Mouse (Mus musculus): ENCODE results near the gene Slc35e4. TPM values are rescaled to one million over a fixed set of nuclear protein-coding genes. Genes with fewer than 3 reads are reported as not detected.

Slc35e4 gene
- total RNA-seq, 1 experiment from 2014 or later = 2.9 TPM

DNA sequence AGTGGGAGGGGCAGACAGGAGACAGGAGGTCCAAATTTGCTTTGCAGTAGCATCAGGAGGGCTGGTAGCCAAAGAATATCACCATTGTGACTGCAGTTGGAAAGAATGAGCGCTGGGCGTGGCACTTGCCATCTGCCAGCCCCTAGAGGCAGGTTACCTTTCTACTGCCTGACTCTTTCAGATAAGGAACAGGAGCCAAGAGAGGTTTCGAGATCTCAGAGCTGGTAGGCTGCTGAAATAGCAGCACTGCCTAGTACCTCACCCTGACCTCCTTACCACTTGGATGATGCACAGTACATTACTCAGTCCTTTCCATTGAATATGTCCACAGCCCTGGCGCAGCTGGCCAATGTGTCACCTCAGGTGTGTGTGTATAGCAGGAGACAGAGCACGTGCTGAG lies 27.1 kb downstream of the Slc35e4 start:
- ATAC-seq (ENCODE audit: extremely low read depth, insufficient number of reproducible peaks, low FRiP score, poor library complexity, severe bottlenecking) = no peak

DNA sequence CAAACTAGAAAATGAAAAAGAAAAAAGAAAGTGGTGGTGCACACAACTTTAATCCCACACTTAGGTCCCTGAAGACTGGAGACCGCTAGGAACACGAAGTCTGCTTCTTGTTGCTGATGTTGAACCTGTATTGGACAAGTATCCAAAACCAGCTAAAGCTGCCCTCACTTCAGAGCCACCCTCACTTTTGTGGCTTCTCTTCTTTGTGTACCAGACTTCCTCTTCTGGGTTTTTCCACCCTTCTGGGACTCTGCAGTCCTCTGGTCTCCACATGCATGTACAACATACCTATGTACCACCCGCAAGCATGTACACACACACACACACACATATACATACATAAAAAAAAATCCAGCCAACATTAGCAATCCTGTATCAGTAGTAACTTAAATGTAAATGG lies 30.8 kb downstream of the Slc35e4 start:
- no peak for ATAC-seq (ENCODE audit: extremely low read depth, insufficient number of reproducible peaks, low FRiP score, poor library complexity, severe bottlenecking)

DNA sequence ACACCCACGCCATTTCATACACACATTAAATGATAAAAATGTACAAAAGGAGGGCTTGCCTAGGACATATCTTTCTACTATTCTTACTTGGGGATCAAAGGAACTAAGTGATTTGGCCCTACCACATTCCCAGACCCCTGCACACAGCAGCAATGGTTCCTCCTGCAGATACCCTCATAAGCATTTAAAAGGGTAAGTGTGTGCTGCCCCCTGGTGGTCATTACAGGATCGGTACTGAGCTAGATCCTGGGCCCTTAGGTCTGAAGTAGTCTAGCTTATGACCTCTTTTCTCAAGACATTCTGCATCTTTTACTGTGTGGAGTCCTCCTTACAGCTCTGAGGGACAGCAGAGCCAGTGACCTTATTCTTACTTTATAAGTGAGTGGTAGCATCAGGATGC lies 34.6 kb downstream of the Slc35e4 start:
- peak; percentile 70 for ATAC-seq (ENCODE audit: extremely low read depth, insufficient number of reproducible peaks, low FRiP score, poor library complexity, severe bottlenecking)

DNA sequence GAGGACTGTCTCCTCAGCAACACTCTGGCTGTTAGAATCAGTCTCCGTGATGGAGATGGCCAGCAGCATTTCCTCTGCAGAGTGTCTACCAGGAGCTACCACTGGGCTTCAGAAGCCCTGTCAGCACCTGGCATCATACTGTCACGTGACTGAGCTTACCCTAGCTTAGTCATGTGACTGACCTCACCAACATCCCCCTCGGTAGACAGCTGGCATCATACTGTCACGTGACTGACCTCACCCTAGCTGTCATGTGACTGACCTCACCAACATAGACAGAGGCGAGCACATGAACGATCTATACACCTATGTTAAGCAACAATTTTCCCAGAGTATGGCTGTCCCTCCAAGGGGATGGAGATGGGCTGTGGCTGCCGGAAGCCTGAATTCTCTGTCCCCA lies 35.8 kb downstream of the Slc35e4 start:
- no peak for ATAC-seq (ENCODE audit: extremely low read depth, insufficient number of reproducible peaks, low FRiP score, poor library complexity, severe bottlenecking)

DNA sequence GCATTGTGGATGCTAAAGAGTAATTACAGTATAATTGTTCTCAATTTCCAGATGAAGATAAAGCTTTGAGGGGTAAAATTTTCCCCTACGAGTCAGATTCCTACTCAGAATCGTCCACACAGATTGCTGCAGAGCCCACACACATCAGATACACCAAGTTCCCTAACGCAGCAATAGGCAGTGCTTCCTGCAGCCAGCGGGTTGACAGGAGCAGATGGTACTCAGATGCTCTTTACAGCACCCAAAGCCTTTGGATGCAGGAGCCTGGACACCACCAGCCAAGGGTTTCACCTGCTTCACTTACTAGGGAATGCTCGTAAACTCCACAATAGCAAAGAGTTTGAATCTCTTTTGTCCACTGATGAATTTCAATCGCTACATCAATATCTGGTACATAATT lies 38.0 kb downstream of the Slc35e4 start:
- ATAC-seq (ENCODE audit: extremely low read depth, insufficient number of reproducible peaks, low FRiP score, poor library complexity, severe bottlenecking) = no peak

DNA sequence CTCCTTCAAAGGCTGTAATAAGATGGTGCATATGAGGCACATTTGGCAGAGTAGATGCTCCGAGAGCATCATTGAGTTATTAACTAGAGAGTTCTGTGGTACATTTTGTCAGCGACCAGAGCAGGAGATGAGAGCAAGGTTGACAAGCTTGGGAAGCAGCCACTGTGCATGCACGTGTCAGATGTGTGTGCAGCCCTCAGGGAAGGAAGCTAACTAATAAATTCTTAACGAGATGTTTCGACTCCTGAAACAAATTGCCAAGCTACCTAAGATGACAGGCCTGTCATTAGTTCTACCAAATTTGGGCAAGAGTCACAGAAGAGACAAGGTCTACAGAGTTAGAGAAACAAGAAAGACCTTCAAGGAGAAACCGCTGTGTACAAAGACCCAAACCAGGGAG lies 50.1 kb downstream of the Slc35e4 start:
- no peak for ATAC-seq (ENCODE audit: extremely low read depth, insufficient number of reproducible peaks, low FRiP score, poor library complexity, severe bottlenecking)

DNA sequence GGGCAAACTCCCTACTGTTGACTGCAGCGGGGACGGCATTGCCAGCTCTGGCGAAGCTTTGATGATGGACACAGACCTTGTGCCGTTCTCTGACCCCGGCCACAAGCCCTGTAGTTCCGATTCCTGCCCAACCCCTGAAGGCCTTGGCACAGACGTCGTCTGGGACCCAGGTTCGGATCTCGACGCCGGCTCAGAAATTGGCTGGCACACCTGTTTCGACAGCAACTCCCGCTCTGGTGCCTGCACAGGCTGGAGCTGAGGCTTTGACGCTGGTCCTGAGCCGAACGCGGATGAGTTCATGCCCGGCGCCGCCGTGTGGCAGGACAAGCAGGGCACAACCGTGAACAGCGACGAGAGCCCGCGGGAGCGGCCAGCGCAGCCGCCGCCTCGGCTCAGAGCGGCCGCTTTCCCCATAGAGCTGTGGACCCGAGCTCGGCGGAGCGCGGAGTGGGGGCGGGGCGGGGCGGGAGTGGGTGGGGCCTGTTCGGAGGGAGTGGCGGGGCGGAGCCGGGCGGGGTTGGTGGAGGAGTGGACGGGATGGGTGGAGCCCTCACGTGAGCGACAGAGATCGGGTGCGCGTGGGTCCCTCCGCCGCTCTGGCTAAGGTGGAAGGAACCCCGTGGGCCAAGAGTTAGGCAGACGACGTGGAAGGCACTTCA lies 50.9 kb downstream of the Slc35e4 start, which contains the start of gene Osbp2:
Gene Osbp2, minus strand, starts transcription at position 450 of the 659 bp plus-strand sequence.
- ATAC-seq (ENCODE audit: extremely low read depth, insufficient number of reproducible peaks, low FRiP score, poor library complexity, severe bottlenecking) = peak; percentile 65

DNA sequence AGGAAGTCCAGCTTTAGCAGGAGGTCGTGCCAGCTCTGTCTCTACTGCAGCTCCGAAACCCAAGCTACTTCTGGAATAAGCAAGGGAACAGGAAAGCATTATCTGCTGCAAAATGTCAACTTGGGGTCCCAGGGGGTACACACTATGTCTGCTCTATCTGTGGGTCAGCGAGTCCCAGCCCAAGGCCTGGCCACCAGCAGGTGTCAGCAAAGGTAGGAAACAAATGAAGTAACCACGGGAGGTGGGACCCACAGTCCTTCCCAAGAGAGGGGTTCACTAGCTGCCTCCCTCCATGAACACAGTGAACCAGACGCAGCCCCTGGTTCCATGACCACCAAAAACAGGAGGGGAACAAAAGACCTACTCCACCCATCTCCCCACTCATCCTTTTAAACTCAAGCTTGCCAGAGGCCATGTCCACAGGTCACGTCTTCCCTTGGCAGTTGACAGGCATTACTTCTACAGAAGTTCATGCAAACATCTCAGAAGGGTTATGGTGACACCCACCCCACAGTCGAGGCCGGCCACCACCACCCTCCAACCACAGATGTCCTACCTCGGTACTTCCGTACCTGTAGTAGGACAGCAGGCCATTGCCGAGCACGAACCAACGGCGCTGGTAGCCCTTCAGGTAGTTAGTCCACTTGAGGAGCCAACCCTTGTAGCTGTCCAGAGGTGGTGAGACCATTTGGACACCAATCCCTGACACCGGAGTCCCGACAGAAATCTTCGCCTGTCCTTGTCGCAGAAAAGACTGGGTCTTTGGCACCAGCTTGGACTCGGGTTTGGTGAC lies 51.6 kb downstream of the Slc35e4 start:
- ATAC-seq (ENCODE audit: extremely low read depth, insufficient number of reproducible peaks, low FRiP score, poor library complexity, severe bottlenecking) = no peak

DNA sequence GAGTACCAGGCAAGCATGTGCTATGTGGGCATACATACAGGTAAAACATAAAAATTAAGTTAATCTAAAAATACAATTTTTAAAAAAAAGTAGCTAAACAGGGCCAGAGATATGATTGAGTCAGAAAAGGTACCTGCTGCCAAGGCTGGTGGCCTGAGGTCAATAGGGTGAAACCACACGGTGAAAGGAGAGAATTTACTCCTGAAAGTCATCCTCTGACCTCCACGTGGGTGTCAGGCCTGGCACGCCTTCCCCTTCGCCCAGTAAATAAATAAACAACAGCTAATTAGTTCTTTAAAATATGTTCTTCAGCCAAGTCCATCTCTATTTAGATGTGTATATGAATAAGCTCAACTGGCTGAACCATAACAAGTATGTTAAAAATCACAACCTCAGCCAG lies 54.1 kb downstream of the Slc35e4 start:
- no peak for ATAC-seq (ENCODE audit: extremely low read depth, insufficient number of reproducible peaks, low FRiP score, poor library complexity, severe bottlenecking)

DNA sequence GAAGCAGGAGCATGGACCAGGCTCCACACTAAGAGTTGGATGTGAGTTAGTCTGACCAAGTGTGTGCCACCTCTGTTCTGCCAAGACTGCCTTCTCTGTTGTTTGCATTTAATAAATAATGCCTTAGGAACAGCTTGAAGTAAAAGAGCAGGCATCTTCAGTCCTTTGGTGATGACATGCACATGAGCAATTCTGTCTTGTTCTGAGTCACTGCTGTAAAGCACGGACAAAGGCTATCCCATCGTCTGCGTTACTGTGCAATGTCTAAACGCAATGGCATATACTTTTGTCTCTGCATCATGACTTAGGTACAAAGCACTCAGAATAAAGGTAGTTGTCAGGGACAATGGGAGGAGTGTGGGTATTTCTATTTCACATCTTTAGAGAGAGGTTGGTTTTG lies 54.7 kb downstream of the Slc35e4 start:
- ATAC-seq (ENCODE audit: extremely low read depth, insufficient number of reproducible peaks, low FRiP score, poor library complexity, severe bottlenecking) = no peak

DNA sequence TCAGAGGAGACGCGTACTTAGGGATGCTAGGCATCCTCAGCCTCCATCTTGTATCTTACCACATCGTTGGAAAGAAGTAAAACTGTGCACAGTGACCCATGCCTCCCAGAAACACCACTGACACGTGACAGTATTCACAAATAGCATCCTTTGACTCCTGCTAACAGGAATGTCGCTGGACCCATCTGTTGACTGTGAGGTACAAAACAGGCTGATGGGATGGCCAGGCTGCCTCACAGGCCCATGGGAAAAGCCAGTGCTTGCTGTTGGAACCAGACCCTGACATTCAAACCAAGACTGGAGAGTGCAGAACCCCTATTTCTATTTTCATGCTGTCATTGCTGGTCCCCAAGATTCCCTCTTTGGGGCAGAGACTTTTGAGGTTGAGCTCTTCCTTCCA lies 56.6 kb downstream of the Slc35e4 start:
- no peak for ATAC-seq (ENCODE audit: extremely low read depth, insufficient number of reproducible peaks, low FRiP score, poor library complexity, severe bottlenecking)

Other genes with a start within 250 kb of the Slc35e4 start
- gene Osbp2, start 50.8 kb downstream of the Slc35e4 start, total RNA-seq (2017) = not detected in 2 replicates
- 0.25 and 0.47 TPM in 2 replicates for gene 4921536K21Rik, start 19.6 kb downstream of the Slc35e4 start, total RNA-seq (2017)
- gene Dusp18, start 19.4 kb downstream of the Slc35e4 start, total RNA-seq (2017) = 0.81 and 1.5 TPM in 2 replicates
- gene Tcn2, start 17.5 kb upstream of the Slc35e4 start, total RNA-seq (2017) = 80.5 and 82.4 TPM in 2 replicates
- gene Pes1, start 49.3 kb upstream of the Slc35e4 start, total RNA-seq (2017) = 42.6 and 51.2 TPM in 2 replicates
- gene 4930556J24Rik, start 62.1 kb upstream of the Slc35e4 start, total RNA-seq (2017) = not detected in 2 replicates
- gene Gal3st1, start 69.0 kb upstream of the Slc35e4 start, total RNA-seq (2017) = not detected in 2 replicates
- not detected in 2 replicates for gene Sec14l4, start 116.8 kb upstream of the Slc35e4 start, total RNA-seq (2017)
- gene Sec14l3, start 150.2 kb upstream of the Slc35e4 start, total RNA-seq (2017) = not detected in 2 replicates
- 1.8 TPM in 1 of 2 replicates, not detected in the other for gene Mtfp1, start 180.8 kb upstream of the Slc35e4 start, total RNA-seq (2017)
- 0.47 TPM in 1 of 2 replicates, not detected in the other for gene Sec14l2, start 208.8 kb upstream of the Slc35e4 start, total RNA-seq (2017)
- gene Rnf215, start 220.5 kb upstream of the Slc35e4 start, total RNA-seq (2017) = 32.2 and 39.6 TPM in 2 replicates
- 3.6 and 5.0 TPM in 2 replicates for gene Ccdc157, start 245.6 kb upstream of the Slc35e4 start, total RNA-seq (2017)
- gene Sf3a1, start 245.7 kb upstream of the Slc35e4 start, total RNA-seq (2017) = 26.0 and 26.3 TPM in 2 replicates

All from neutrophil, adult 5-6 weeks (primary cell).